Mouse (Mus musculus) layer of hippocampus, adult 2 months (tissue): ENCODE results near the gene Rasl10b. TPM values are rescaled to one million over a fixed set of nuclear protein-coding genes. Genes with fewer than 3 reads are reported as not detected.
A peak's percentile ranks its signal among the peaks of the same experiment; 100 is the strongest.

Experiments used
- DNase-seq, 2 experiments: peaks; one replicate each; pipeline ENCODE4 v3.0.0; 2022; ENCODE audit warnings: low spot score in 2 of 2
- H3K27ac ChIP-seq: fragments of 200-600 bp; 2 replicates; pipeline ENCODE4 v1.8.1; 2022
- H3K4me3 ChIP-seq: fragments of 200-600 bp; 2 replicates; pipeline ENCODE4 v1.8.1; 2022; ENCODE audit warnings: mild to moderate bottlenecking
- CTCF ChIP-seq: fragments of 200-600 bp; conservative IDR thresholded peaks from 2 replicates; pipeline ENCODE4 v1.8.1; 2022; ENCODE audit warnings: antibody characterized with exemption, mild to moderate bottlenecking, moderate library complexity
- total RNA-seq, 2 experiments: library from RNA; stranded (reverse); gene quantifications; 2 replicates each; pipeline ENCODE4 v1.2.3; 2021

The Rasl10b gene
- total RNA-seq, 2 experiments from 2014 or later: 229 to 234 TPM

GRCm38 (mm10) chr11:83457257-83457656, 48.3 kb downstream of the Rasl10b start:
- no peak overlapping the region for H3K27ac ChIP-seq
- TF ChIP-seq CTCF: no peak
- no peak overlapping the region for H3K4me3 ChIP-seq
- DNase-seq: no peak

- DNase-seq: no peak
- no peak for TF ChIP-seq CTCF
- Histone ChIP-seq H3K27ac (no peak overlapping the region), H3K4me3 (no peak overlapping the region)
Observed at GRCm38 (mm10) chr11:83457912-83458601, 49.1 kb downstream of the Rasl10b start.

DNA sequence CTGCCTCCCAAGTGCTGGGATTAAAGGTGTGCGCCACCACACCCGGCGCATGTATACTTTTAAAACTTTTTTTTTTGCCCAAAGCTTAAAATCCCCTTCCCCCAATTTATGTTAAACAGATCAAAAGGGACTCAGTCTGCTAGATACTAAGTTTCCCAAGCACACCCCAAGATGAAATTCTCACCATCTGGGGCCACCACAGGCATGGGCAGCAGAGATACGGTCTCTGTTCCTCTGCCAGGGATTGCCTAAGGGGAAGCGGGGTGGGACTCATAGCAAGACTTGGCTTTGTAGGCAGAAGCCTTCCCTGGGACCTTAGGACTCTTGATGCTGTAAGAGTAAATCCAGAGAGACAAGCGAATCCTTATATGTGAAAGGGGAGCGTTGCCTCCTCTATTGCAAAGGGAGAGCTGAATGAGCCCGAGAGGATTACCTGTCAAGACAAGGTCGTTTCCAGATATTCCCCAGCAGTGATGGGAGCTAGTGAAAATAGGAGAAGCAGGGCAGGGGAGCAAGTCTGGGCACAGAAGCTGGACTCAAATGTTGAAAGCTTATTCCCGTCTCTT, 52.6 kb downstream of the Rasl10b start:
- no peak for DNase-seq
- H3K4me3 ChIP-seq: no peak overlapping the region
- H3K27ac ChIP-seq: no peak overlapping the region
- TF ChIP-seq CTCF: no peak

DNA sequence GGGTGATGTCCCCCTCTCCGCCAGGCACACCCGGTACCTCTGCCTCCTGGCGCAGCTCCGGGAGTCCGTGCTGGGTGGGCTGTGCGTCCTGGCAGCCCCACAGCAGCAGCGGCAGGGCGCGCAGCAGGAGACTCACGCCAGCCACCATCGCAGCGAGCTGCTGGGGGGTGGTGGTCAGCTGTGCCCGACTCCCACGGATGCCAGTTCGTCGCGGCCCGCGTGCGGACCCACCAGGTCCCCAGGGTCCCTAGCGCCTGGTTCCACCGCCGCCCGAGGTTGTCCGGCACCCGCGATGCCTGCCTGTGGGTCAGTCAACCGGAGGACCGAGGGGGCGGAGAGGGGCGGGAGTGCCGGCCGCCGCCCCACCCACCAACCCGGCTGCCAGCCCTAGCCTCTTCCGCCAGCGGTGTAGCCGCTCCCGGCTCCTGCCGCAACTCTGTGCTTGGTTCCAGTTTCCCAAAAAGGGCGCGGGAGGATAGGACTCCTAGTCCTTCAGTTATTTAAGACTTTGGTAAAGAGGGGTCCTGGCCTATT, 53.8 kb downstream of the Rasl10b start, which contains the start of gene Mmp28:
Mmp28 (minus strand) TSS at position 361 of the 534 bp plus-strand sequence.
- TF ChIP-seq CTCF: no peak
- no peak for DNase-seq
- H3K4me3 ChIP-seq: peak within 1 kb of the TSS; percentile 73
- peak within 1 kb of the TSS; percentile 74 for H3K27ac ChIP-seq

- no peak for DNase-seq
- H3K27ac ChIP-seq: peak overlapping the region; percentile 12; the same call in 1 of the 2 replicates
- no peak overlapping the region for H3K4me3 ChIP-seq
- no peak for TF ChIP-seq CTCF
Observed at GRCm38 (mm10) chr11:83465976-83466375, 57.0 kb downstream of the Rasl10b start.

GRCm38 (mm10) chr11:83467120-83467652, 58.2 kb downstream of the Rasl10b start:
- TF ChIP-seq CTCF: no peak
- H3K4me3 ChIP-seq: no peak overlapping the region
- DNase-seq: no peak
- H3K27ac ChIP-seq: peak overlapping the region; percentile 12; the same call in 1 of the 2 replicates

- Histone ChIP-seq H3K27ac (no peak overlapping the region), H3K4me3 (no peak overlapping the region)
- no peak for DNase-seq
- TF ChIP-seq CTCF: no peak
Observed at GRCm38 (mm10) chr11:83468765-83469164, 59.8 kb downstream of the Rasl10b start.

Other genes starting within 250 kb of the Rasl10b start
- gene Slfn4, start 234.0 kb upstream of the Rasl10b start, total RNA-seq: not detected
- under 1 TPM; 0.32 to 0.41 TPM for gene Slfn3, start 217.8 kb upstream of the Rasl10b start, total RNA-seq
- gene Slfn14, start 122.4 kb upstream of the Rasl10b start, total RNA-seq: not detected
- gene Ap2b1, start 110.1 kb upstream of the Rasl10b start, total RNA-seq: 100 to 1,000 TPM; 319 to 331 TPM
- gene Pex12, start 106.6 kb upstream of the Rasl10b start, total RNA-seq: 10 to 100 TPM; 11.0 to 11.2 TPM
- under 1 TPM in 1 of 2 experiments, not detected in 1; 0.28 TPM for gene Gas2l2, start 20.3 kb downstream of the Rasl10b start, total RNA-seq
- gene 1700020L24Rik, start 28.5 kb downstream of the Rasl10b start, total RNA-seq: not detected
- gene Mmp28, start 53.9 kb downstream of the Rasl10b start, total RNA-seq: 1 to 10 TPM; 3.0 to 3.3 TPM
- 10 to 100 TPM; 81.2 to 93.6 TPM for gene Taf15, start 63.9 kb downstream of the Rasl10b start, total RNA-seq
- not detected for gene Heatr9, start 113.0 kb downstream of the Rasl10b start, total RNA-seq
- gene Ccl5, start 121.4 kb downstream of the Rasl10b start, total RNA-seq: not detected
- 1 to 10 TPM; 4.5 to 4.8 TPM for gene Ccl9, start 169.5 kb downstream of the Rasl10b start, total RNA-seq
- gene Ccl6, start 183.9 kb downstream of the Rasl10b start, total RNA-seq: 1 to 10 TPM; 1.1 to 1.4 TPM
- gene Rpl9-ps1, start 236.5 kb downstream of the Rasl10b start, total RNA-seq: not detected
- gene Ccl3, start 240.2 kb downstream of the Rasl10b start, total RNA-seq: not detected